Mouse (Mus musculus) colon, adult 2 months (tissue): ENCODE measurements around the gene Krtap19-2. TPM values are rescaled to one million over a fixed set of nuclear protein-coding genes. Genes with fewer than 3 reads are reported as not detected.

Experiments
- polyA plus RNA-seq: library from polyadenylated mRNA; depleted of rRNA; stranded (reverse); fragments of >200 nt; gene quantifications from 2 replicates; pipeline ENCODE4 v1.2.3, GENCODE M21; 2012; rRNA removed

The Krtap19-2 gene
- polyA plus RNA-seq: not detected in 2 replicates

DNA sequence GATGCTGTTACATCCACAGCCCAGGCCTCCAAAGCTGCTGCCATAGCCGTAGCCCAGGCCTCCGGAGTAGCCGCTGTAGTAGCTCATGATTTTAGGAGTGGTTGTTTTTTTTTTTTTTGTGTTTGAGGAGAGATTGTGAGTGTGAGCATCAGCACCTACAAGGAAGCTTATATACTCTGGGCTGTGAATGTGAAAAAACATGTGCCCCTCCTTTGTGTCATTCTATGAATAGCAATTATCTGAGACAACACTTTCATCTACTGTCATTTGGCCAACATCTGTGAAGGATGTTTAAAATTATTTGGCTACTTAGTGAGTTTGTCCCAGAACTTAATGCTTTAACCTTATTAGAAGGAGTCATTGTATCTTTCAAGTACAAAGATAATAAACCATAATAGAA, at the start of gene Krtap19-2:
Gene Krtap19-2, minus strand, starts transcription at position 101 of the 400 bp plus-strand sequence.

DNA sequence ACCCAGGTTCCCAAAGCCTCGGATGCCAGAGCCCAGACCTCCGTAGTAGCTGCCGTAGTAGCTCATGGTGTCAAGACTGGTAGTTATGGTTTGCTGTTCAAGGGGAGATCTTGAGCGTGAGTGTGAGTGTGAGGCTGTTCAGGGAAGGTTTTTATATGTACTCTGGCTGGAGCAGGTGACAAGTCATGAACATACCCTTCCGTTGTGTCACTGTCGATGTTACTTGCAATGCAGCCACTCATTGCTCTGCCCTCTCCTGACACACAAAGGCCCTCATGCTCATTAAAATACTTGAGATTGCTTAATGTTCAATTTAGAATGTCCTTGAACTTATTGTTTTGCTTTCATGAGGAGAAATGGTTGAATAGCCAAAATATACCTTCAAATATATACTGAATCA, 22.3 kb upstream of the Krtap19-2 start, which contains the start of gene Krtap19-5:
Gene Krtap19-5, minus strand, starts transcription at position 101 of the 400 bp plus-strand sequence.

DNA sequence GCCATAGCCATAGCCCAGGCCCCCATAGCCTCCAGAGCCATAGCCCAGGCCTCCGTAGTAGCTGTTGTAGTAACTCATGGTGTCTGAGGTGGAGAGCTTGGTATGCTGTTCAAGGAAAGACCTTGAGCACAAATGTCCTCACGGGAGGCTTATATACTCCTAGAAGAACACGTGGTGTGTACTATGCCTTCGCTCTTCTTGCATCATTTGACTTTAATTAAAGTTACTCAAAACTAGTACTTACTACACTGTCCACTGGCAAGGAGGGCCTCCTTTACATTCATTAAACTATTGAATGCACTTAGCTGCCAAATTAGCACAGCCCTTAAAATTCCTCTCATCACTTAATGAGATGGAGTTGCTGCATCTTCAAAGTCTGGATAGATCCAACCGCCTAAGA, 10.9 kb upstream of the Krtap19-2 start, which contains the start of gene Krtap19-4:
Gene Krtap19-4, minus strand, starts transcription at position 101 of the 400 bp plus-strand sequence.

DNA sequence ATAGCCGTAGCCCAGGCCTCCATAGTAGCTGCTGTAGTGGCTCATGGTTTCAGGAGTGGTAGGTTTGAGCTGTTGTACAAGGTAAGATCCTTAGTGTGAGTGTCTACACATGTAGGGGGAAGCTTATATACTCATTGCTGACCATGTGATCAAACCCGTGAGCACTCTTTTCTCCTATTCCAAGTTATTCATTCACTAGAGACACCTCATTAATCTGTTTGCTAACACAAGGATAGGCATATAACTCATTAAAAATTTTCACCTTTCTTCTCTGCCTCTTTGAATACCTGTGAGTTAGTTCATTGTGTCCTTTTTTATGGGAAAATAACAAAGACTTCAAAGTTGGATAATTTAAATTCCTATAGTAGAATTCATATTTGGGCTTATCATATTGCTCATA, 3.9 kb upstream of the Krtap19-2 start, which contains the start of gene Krtap19-3:
Gene Krtap19-3, minus strand, starts transcription at position 101 of the 400 bp plus-strand sequence.

DNA sequence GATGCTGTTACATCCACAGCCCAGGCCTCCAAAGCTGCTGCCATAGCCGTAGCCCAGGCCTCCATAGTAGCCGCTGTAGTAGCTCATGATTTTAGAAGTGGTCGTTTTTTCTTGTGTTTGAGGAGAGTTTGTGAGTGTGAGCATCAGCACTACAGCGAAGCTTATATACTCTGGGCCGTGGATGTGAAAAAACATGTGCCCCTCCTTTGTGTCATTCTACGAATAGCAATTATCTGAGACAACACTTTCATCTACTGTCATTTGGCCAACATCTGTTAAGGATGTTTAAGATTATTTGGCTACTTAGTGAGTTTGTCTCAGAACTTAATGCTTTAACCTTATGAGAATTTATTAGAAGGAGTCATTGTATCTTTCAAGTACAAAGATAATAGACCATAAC, 4.8 kb downstream of the Krtap19-2 start, which contains the start of gene Krtap19-1:
Gene Krtap19-1, minus strand, starts transcription at position 101 of the 400 bp plus-strand sequence.

DNA sequence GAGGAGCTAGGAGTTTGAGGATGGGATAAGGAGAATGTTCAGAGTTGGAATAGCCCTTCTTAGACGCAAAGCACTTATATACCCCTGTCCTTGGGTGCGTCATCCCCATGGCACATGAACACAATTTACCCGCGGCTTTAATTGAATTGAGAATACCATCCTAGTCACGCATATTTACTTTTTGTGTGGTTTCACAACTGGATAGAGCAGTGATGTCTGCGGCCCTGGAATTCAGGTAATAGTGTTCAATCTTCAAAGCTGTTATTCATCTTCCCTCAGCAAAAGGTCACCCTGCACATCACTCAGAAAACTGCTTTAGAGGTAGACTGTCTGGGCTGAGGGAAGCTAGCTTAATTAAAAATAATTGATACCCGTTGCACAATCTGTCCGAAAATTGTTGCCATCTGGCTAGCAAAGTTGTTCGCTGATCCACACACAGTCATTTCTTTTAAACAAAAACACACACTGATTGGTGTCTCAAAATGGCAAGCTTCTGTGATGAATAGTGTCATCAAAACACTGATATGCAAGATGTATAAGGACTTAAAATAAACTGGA, 47.9 kb downstream of the Krtap19-2 start, which contains the start of gene Krtap14:
Gene Krtap14, minus strand, starts transcription at position 51 of the 558 bp plus-strand sequence.

Other genes with a start within 250 kb of the Krtap19-2 start
- gene 2310079G19Rik, start 246.6 kb downstream of the Krtap19-2 start, polyA plus RNA-seq: 28.8 and 37.2 TPM in 2 replicates
- gene Krtap26-1, start 226.5 kb downstream of the Krtap19-2 start, polyA plus RNA-seq: 0.12 TPM in 1 of 2 replicates, not detected in the other
- not detected in 2 replicates for gene Krtap27-1, start 202.6 kb downstream of the Krtap19-2 start, polyA plus RNA-seq
- not detected in 2 replicates for gene 2310061N02Rik, start 166.3 kb downstream of the Krtap19-2 start, polyA plus RNA-seq
- gene Krtap13-1, start 145.4 kb downstream of the Krtap19-2 start, polyA plus RNA-seq: not detected in 2 replicates
- 1.9 and 2.4 TPM in 2 replicates for gene Krtap13, start 122.6 kb downstream of the Krtap19-2 start, polyA plus RNA-seq
- 0.29 and 1.1 TPM in 2 replicates for gene 2310034C09Rik, start 115.4 kb downstream of the Krtap19-2 start, polyA plus RNA-seq
- not detected in 2 replicates for gene 2310057N15Rik, start 100.1 kb downstream of the Krtap19-2 start, polyA plus RNA-seq
- not detected in 2 replicates for gene Gm5965, start 96.4 kb downstream of the Krtap19-2 start, polyA plus RNA-seq
- not detected in 2 replicates for gene Gm20741, start 62.0 kb downstream of the Krtap19-2 start, polyA plus RNA-seq
- not detected in 2 replicates for gene Krtap15, start 54.1 kb downstream of the Krtap19-2 start, polyA plus RNA-seq
- not detected in 2 replicates for gene Krtap14, start 48.1 kb downstream of the Krtap19-2 start, polyA plus RNA-seq
- gene Krtap19-1, start 4.9 kb downstream of the Krtap19-2 start, polyA plus RNA-seq: not detected in 2 replicates
- gene Krtap19-3, start 3.8 kb upstream of the Krtap19-2 start, polyA plus RNA-seq: not detected in 2 replicates
- gene Krtap19-4, start 10.8 kb upstream of the Krtap19-2 start, polyA plus RNA-seq: not detected in 2 replicates
- gene Krtap19-5, start 22.2 kb upstream of the Krtap19-2 start, polyA plus RNA-seq: not detected in 2 replicates
- gene Krtap19-9b, start 58.0 kb upstream of the Krtap19-2 start, polyA plus RNA-seq: not detected in 2 replicates
- gene Krtap16-3, start 88.6 kb upstream of the Krtap19-2 start, polyA plus RNA-seq: not detected in 2 replicates
- gene Krtap22-2, start 136.5 kb upstream of the Krtap19-2 start, polyA plus RNA-seq: not detected in 2 replicates
- not detected in 2 replicates for gene Gm10229, start 141.0 kb upstream of the Krtap19-2 start, polyA plus RNA-seq
- not detected in 2 replicates for gene Krtap6-1, start 157.4 kb upstream of the Krtap19-2 start, polyA plus RNA-seq
- gene Gm10228, start 167.2 kb upstream of the Krtap19-2 start, polyA plus RNA-seq: not detected in 2 replicates
- not detected in 2 replicates for gene Krtap6-5, start 173.6 kb upstream of the Krtap19-2 start, polyA plus RNA-seq
- gene 1110025L11Rik, start 189.7 kb upstream of the Krtap19-2 start, polyA plus RNA-seq: not detected in 2 replicates
- gene Krtap6-3, start 209.7 kb upstream of the Krtap19-2 start, polyA plus RNA-seq: not detected in 2 replicates